Mouse (Mus musculus) cerebellum, adult 11-12 months (tissue): ENCODE results near the gene Gm42417.

Source experiments
- DNase-seq: peaks from one replicate; pipeline ENCODE4 v3.0.0; 2022

Gene Gm42417

DNA sequence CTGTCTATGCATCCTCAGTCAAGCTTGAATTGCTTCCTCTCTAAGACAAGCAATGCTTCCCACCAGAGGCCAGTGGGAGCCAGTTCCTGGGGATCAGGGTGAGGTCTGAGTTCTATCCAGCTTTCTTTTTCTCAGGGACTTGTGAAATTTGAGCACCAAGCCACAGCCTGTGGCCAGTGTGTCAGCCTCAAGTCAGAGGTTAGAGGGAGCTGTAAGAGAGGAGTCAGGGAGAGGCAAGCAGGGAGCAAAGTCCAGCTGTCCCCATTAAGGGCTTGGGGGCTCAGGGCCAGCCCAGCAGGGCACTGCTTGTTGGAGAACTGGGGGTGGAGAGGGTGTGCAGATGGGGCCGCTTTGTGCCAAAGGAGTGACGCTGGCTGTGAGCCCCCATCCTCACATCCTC is 24.0 kb upstream of the Gm42417 start:
- no peak for DNase-seq

DNA sequence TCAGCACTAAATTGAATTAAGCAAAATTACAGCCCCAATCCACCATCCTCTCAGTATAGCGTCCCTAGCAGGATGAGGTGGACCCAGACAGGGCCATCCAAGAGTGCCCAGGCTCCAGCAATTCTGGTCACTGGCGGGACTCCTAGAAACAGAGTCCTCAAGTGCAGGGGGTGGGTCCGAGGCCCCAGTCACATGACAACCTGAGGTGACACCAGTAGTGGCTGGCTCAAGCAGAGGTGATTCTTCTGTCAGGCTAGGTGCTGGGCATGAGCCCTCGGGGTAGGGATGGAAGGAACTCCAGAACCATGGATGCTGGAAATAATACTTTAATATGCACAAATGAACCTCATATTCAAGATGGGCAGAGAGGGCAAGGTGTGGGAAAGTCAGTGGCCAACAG is 23.2 kb upstream of the Gm42417 start:
- no peak for DNase-seq

DNA sequence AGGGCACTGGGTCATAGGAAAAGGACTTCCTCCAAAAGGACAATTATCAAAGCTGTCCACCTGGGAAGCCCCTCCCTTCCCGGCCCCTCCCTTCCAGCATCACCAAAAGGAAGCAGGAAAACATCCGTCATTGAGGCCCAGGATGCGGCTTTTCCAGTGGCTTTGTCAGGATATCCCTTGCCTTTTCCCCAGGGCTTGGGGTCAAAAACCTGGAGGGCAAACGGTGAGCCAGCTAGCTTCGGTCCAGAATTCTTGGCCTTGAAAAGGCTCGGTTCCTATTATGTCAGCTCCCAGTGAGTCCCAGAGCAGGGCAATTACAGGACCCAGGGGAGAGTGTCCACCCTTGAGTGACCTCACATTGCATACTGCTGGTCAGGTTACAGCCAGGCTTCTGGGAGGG is 21.7 kb upstream of the Gm42417 start:
- DNase-seq = no peak

DNA sequence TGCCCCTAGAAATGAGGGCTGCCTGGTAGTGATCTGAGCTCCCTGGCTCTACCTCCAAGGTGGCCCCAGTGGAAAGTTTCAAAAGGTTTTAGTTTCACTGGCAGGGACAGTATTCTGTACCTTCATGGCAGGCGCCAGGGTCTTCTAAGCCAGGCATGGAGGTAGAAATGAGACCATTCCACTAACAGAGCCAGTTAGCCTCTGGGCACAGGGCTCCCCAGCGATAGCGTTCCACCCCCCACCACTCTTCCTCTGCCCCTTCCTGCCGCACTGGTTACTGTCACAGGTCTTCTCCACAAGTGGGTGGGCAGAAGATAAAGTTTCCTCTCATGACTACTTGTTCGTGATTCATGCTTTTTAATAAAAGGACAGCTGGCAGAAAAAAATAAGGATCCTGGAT is 20.7 kb upstream of the Gm42417 start:
- DNase-seq = no peak

DNA sequence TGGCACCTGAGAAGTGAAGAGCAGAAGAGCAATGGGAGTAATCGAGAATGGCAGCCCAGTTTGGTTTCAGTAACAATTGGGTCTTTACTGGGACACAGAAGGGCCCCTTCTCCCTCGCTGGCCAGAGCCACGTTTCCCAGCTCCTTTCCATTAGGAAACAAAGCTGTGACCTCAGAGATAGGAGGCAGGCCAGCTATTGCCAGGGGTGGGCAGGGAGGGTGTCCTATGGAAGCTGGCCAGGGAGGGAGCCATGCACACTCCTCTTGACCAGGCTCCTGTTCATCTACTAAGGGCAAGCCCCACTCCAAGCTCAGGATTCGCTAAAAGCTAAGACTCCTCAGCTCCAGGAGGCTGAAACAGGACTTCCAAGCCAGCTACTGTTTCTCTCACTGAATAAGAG is 20.0 kb upstream of the Gm42417 start:
- no peak for DNase-seq

DNA sequence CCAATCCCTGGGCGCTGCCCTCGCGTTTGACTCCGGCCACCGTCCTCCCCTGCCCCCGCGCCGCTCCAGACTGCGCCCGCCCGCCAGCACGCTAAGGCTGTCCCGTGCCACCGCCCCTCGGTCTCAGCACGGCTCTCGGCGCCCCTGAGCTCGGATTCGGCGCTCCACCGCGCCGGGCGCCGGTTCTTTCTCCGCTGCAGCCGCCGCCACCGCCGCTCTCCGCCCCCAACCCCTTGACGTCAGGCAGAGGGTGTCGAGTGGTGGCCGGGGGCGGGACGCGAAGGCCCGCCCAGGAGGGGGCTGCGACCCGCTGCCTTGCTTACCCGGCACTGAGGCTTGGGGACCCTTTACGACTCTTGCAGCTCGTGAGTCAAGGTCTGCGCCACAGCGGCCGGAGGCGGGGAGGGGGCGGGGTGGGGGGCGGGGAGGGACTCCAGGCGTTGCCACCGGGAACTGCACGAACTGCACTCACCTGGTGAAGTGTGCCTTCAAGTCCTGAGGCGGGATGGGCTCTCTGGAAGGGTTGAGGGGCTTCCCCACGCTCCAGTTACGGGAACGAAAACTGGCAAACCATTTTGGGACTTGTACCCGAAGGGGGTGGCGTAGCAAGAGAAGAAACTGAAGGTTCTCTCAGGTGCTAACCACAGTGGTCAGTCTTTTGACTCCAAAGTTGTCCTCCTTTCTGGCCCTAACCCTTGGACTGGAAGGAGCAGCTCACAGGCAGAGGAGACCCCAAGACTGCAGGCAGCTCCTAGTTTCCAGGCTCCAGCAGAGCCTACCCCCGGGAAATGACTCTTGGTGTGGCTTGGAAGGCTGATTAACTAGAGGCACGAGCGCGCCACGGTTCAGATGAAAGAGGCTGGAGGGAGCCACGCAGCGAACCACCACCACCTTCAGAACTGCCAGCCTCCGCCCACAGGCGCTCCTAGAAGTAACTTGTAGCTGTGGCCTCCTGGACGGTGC is 19.1 kb upstream of the Gm42417 start, which contains the start of gene Sema4c:
TSS of gene Sema4c (minus strand) at position 319 of the 963 bp plus-strand sequence.
- peak; percentile 72 for DNase-seq

DNA sequence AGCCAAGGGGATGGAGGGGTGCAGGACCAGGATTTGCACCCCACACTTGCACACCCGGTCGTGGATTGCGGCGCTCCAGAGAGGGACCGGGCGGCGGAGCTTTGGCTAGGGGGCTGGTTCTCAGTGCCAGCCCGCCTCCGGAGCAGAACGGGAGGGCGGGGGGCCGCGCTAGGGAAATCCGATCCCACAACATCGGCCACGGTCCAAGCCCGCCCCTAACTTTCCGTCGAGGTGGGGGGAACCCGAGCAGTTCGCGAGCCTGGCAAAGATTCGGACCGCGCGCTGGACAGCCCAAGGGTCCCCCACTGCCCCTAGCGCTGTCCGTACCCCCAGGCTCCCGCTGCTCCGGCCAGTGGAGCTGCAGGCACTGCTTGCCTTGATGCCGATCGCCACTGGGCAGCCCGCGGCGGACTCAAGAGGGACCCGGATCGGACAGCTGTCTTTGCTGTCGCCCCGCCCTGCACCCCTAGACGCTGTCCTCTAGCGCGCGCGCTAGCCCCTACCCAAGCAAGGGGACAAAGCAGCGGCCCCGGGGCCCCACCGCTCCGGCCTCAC is 18.3 kb upstream of the Gm42417 start:
- DNase-seq = no peak

DNA sequence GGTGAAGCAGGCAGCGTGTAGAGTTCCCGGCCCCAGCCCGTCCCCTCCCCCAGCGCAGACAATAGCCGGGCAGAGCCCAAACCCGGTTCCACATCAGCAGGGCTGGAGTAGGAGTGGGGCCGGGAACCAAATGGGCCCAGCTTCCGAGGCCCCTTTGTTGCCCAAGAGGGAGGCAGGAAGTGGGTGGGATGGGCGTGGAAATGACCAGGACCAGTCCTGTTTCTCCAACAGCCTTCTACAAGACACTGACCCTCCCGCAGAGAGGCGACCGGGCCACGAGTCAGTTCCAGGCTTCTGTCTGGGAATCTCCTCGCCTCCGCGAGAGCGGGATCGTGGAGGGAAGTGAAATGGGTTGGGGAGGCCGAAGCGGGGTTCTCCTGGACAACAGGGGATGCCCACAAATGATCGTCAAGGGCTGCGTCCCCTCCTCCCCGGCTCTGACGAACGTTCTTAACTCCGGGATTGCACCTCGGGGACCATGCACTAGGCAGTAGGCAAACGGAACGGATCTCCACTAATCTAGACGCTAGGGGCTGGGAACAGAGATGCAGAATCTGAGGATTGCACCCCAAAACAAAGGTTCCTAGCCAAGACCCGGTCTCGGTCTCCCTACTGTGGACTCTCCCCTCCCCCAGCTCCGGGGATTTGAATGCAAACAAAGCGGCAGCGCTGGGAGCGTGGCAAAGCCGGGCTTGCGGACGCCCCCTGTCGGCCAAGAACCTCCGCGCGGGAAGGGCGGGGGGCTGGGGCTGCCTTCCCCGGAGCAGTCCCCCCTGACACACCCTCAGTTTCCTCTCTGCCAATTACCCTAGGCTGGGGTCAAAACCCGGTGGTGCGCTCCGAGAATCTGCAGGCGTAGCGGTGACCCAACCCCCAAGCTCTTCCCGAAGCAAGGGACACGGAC is 17.6 kb upstream of the Gm42417 start:
- peak; percentile 90 for DNase-seq

DNA sequence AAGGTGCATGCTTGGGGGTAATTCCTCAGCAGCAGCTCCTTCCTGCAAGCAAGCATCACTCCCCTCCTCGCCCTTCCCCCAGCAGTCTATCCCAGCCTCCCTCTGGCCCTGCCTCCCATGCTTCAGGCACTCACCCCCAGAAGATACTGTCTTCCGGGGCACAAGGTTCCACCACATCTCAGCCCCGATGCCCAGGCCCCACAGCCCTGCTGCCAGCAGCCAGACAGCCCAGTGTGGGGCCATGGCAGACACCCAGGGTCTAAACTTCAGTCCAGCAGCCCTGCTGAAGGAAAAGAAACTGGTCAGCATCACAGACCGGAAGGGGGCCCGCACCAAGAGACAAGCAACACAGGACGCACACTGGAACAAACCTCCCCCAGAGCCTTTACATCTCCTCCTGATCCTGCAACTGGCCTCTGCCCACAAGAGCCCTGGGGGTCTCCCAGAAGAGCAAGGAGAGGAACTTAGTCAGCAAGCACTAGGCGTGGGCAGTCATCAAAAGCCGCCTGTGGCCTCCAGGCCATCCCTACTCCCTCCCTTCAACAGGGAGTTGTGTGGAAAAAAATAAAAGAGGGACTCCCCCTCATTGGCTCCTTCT is 16.7 kb upstream of the Gm42417 start:
- DNase-seq = peak; percentile 75

DNA sequence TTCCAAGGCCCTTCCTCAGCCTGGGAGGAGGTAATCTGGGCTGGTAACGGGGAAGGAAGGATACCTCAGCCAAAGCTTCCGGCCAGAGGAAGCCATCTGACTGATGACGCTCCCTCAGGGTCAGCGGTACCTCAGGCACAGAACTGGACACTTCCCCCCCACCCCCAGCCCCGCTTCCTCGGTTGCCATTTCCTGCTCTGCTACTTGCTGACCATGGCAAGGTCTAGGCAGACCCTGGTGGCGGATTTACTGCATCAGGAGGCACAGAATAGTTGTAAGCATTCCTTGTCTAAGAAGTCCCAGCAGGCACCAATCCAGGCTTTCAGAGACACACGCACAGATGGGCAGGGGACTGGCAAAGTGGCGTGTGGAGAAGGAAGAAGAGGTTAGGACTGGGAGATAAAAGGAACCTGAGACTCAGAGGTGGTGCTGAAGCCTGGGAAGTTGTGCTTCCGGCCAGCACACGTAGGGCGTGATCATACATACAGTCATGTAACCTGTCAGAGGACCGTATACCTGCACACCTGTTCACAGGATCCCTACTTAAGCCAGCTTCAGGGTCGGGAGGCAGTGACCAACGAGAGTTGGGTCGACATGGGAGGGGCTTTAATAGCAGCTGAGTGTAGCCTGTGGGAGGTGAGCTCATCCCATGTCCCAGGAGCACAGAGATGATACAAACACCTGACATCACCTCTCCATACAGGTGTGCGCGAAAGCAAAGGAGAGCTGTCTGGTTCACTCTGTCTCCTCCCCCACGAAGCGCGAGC is 15.6 kb upstream of the Gm42417 start:
- peak; percentile 50 for DNase-seq

DNA sequence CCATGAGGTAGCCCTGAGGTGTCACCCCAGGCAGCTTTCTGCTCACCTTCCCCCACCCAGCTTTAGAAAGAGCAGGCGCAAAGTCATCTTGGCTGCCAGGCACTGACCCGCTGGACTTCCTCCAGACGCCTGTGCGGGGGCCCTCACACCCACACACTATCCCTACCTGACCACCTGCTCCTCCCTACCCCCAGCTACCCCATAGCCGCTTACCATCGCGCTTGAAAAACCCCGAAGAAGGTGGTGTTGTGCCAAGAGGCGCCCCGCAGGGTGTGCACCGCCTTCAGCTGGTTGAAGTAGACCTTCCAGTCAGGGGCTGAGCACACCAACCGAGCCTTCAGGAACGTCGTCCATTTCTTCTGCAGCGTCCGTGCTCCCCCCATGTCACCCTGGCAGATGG is 13.3 kb upstream of the Gm42417 start:
- peak; percentile 91 for DNase-seq

DNA sequence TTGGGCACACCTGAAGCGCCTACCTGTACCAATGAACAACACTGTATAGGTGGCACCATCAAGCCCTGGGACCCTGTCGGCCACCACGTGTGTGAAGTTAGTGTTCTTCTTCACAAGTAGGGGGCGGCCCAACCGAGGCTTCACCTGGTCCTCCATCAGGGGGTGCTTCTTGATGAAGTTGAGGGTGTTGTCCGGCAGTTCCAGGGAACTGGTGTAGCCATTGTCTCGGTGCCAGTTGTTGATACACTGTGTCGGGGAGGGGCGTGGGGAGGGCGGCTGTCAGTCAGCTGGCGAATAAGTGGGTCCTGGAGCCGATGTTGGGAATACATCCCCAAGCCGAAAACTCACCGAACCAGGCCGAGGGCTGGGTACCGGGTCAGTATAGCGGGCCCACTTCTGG is 12.7 kb upstream of the Gm42417 start:
- peak; percentile 66 for DNase-seq

DNA sequence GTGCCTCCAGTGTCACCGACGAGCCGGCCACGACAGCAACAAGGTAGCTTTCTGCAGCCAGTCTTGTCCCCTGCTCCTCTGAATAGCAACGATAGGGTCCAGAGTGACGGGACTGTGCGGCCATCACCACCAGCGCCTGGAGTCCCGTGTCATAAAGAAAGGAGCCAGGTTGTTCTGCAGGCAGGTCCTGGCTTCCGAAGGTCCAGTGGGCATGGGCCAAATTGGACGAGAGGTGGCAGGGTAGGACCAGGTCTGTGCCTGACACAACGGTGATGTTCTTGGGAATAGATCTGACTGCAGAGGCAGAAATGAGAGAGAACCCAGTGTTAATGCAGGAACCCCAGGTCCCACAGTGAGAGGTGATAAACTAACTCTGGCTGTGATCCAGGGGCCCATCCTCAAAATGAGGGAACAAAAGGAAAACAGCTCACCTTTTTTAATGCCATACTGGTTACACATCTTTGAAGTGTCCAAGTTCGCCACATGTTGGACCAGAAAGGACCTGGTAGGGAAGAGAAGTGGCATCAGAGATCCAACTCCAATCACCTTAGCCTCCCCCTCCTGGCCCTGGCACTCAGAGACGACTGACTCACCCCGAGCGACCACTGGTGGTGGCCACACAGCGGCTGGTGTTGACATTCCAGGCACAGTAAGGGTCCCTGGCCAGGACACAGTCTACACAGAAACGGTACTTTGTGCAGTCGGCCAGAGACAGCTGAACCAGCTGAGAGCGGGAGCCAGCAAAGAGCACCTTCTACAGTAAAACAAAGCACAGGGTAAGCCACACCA is 11.0 kb upstream of the Gm42417 start:
- peak; percentile 70 for DNase-seq

DNA sequence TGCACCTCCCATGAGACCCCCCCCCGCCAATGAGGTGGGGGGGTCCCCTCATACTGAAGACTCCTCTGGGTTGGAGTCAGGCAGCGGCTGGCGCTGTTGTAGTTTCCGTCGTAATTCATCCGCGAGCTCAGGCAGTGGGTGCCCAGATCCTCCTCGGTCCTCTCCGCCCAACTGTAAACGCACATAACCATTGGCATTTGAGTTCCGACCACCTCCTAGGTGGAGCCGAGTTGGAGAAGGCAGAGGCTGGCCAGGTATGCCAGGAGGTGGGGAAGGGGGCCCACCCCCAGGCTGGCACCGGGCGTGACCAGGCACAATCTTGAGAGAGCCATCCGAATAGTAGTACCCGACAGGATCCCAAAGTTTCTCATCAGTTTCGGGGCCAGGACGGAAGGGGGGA is 10.3 kb upstream of the Gm42417 start:
- DNase-seq = peak; percentile 56

DNA sequence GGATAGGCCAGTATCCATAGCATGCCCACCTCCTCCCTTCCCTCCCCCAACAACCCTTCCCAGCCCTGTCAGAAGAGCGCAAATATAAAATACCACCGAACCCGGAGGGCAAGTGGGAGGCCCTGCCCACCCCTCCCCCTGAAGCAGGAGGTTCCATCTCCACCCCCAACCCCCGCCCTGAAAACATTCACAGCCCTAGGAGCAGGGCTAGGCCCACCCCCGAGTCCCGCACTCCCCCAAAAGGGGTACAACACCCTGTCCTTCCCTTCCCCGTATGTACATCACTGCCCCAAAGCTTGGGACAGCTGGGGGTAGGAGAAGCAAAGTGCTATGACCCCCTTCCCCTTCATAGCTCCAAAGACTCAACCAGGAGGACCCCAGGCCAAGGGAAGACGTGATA is 9.5 kb upstream of the Gm42417 start:
- DNase-seq = peak; percentile 34

DNA sequence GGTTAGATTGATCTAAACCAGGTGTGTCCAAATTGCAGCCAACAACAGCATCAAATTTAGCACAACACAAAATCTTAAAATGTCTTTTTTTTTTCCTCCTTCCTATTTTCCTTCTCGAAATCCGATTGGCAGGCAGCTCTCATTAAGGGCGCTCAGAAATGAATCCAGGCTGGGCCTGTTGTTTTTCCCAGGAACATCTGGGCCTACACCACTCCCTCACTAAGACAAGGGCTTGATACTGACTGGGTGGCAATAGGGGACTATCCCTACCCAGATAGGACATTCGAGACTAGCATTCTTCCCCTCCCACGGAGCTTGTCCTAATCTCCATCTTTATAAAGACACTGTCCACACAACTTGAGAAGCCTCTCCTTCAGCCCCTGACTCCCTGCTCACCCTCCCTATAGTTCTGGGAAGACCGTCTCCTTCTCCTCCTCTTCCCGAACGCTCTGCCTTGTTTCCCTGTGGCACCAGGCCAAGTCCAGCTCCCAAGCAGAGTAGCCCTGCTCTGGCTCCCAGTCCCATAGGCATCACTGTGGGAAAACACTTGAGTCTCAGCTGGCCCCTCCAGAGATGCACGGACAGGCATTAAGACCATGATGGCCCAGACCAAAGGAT is 8.9 kb upstream of the Gm42417 start:
- peak; percentile 67 for DNase-seq

DNA sequence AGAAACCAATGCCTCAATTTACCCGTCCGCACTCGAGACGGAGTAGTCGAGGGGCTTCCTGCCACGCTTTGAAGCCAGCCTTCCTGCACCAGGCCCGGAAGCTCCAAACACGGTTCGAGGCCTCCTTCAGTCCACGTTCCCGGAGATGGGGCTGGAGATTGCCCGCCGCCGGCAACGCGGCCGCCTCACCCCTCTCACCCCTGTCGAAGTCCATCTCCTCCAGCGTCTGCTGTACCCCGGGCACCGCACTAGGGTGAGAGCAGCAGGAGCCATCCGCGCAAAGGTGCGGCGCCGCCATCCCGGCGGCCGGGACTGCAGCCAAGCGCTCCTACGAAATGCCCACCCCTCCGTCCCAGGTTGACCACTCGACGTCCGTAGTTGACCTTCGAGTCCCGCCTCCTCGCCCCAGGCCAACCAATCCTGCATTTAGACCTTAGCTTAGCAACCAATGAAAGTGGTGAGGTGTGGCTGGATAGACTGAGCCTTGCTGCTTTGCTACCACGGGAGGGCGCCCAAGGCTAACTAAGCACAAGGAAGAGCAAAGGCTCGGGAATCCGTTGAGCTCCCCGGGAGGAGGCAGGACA is 7.8 kb upstream of the Gm42417 start, which contains the start of gene Ankrd39:
TSS of gene Ankrd39 (minus strand) at position 558 of the 584 bp plus-strand sequence.
- peak; percentile 99 for DNase-seq

DNA sequence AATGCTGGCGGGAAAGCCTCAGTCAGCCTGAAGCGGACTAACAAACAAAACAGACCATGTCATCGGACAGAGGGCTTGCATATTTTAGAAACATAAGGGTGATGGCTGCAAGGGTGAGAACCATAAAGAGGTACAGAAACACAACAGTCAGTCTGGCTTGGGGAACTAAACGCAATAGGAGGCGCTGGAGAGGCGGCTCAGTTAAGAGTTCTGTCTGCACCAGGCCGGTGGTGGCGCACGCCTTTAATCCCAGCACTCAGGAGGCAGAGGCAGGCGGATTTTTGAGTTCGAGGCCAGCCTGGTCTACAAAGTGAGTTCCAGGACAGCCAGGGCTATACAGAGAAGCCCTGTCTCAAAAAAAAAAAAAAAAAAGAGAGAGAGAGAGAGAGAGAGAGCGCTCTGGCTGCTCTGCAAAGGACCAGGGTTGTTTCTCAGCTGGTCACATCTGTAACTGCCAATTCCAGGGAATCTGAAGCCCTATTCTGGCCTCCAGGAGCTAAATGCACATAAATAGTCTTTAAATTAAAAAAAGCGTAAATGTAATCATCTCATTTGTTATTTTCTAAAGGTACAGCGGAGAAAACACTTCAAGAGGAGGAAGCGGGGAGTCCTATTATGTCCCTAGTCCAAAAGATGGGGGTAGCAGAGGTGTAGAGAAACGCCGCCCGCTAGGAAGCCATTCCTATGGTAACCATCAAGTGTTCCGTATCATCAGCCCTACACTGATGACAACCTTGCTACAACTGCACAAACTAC is 6.8 kb upstream of the Gm42417 start:
- DNase-seq = peak; percentile 46

DNA sequence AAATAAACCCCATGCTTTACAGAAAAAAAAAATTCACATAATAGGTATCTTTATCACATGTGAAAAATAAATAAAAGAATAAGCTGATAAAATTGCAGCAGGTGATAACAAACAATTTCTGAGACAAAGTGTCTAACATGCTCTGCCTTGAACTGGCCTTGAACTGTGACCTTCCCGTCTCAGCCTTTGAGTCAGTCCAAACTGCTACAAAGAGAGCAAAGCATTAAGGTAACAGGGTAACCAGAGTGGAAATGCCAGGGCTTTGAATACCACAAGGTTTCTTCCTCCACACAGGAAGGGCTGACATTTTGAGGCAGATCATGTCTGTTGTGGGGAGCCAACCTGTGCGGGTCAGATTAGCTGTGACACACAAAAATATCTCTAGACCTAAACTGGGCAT is 6.2 kb upstream of the Gm42417 start:
- DNase-seq = no peak
